Mouse (Mus musculus) heart, postnatal 0 days (tissue): ENCODE results near the gene Mok. TPM values are rescaled to one million over a fixed set of nuclear protein-coding genes. Genes with fewer than 3 reads are reported as not detected.

ENCODE experiments used
- ATAC-seq: fragments of 200-750 bp; cut with Nextera tagmentation; 2 replicates; pipeline ENCODE4 v1.8.0; 2017; ENCODE audit warnings: low read depth, moderate number of reproducible peaks, moderate library complexity; ENCODE audit not compliant: insufficient read depth
- DNase-seq: peaks from one replicate; pipeline ENCODE4 v3.0.0-alpha.2; 2016; ENCODE audit warnings: low spot score
- H3K27ac ChIP-seq: fragments of 300-500 bp; sonication (generic); 2 replicates; pipeline ENCODE4 v1.5.1; 2014; ENCODE audit warnings: low read depth, mild to moderate bottlenecking
- H3K27me3 ChIP-seq: fragments of 300-500 bp; sonication (generic); 2 replicates; pipeline ENCODE4 v1.6.1; 2014; ENCODE audit warnings: low read length, mixed read lengths; ENCODE audit not compliant: control insufficient read depth, insufficient read depth
- H3K36me3 ChIP-seq: fragments of 300-500 bp; sonication (generic); replicated peaks from 2 replicates; pipeline ENCODE4 v1.6.1; 2014; ENCODE audit warnings: low read length, mixed read lengths; ENCODE audit not compliant: control insufficient read depth, insufficient read depth
- H3K4me1 ChIP-seq: fragments of 300-500 bp; sonication (generic); 2 replicates; pipeline ENCODE4 v1.6.1; 2014; ENCODE audit warnings: antibody characterized with exemption; ENCODE audit not compliant: control insufficient read depth, insufficient read depth
- H3K4me2 ChIP-seq: fragments of 300-500 bp; sonication (generic); 2 replicates; pipeline ENCODE4 v1.6.1; 2014; ENCODE audit warnings: low read depth, mild to moderate bottlenecking, low read length, moderate library complexity
- H3K4me3 ChIP-seq: fragments of 300-500 bp; sonication (generic); 2 replicates; pipeline ENCODE4 v1.5.1; 2014; ENCODE audit warnings: low read depth, low read length
- H3K9ac ChIP-seq: fragments of 300-500 bp; sonication (generic); replicated peaks from 2 replicates; pipeline ENCODE4 v1.6.1; 2014; ENCODE audit warnings: low read depth, low read length, mixed read lengths
- H3K9me3 ChIP-seq: fragments of 300-500 bp; sonication (generic); replicated peaks from 2 replicates; pipeline ENCODE4 v1.6.1; 2016; ENCODE audit warnings: low read length; ENCODE audit not compliant: control insufficient read depth
- CTCF ChIP-seq: IDR thresholded peaks from 2 replicates; pipeline ENCODE4 v1.5.1; 2016; ENCODE audit warnings: antibody characterized with exemption, control low read depth, low read depth
- EP300 ChIP-seq: IDR thresholded peaks from 2 replicates; pipeline ENCODE4 v1.6.1; 2016; ENCODE audit warnings: antibody characterized with exemption, low read depth
- WGBS: fragments of 180-500 bp; shearing (Covaris S2); extraction: QIAGEN DNeasy Blood & Tissue Kit; methylation state at CpG from one replicate; pipeline ENCODE4 v1.1.7; 2014; 5-methylcytosine and 5-hydroxymethylcytosine counted together
- polyA plus RNA-seq: library from polyadenylated mRNA; unstranded; fragments of >200 nt; fragmentation: Nextera tagmentation; extraction: Ambion mirVana; gene quantifications from 2 replicates; pipeline ENCODE4 v1.2.1, GENCODE M21; 2015
- total RNA-seq: library from RNA; depleted of rRNA; stranded (reverse); fragments of >200 nt; gene quantifications from 2 replicates; pipeline ENCODE4 v1.2.3, GENCODE M21; 2014; ENCODE audit warnings: low replicate concordance

Gene Mok
- total and polyA plus RNA-seq, 2 experiments from 2014 or later = 2.2 to 7.4 TPM

DNA sequence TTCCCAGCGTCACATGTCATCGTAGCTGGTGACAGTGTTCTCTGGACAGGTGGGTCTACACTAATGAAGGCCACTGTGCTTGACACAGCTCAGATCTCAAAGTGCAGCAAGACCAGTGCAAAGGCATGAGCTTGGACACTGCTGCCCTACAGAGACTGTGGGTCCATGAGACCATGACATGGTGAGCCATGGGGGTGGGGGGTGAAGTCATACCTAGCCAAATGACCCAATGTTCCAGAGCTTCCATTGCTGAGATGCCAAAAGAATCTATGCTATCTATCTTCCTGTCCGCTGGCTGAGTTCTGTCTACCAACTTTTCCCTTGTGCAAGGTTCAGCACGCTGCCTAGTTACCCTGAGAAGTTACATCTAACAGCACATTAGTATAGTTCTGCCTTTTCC, 11.8 kb downstream of the Mok start:
- WGBS = 87% methylated on average over 4 of the region's 4 CpGs
- H3K9ac ChIP-seq = no peak overlapping the region
- no peak overlapping the region for H3K27ac ChIP-seq
- no peak for TF ChIP-seq CTCF
- no peak for TF ChIP-seq EP300
- no peak overlapping the region for H3K4me3 ChIP-seq
- H3K9me3 ChIP-seq = no peaks in the 10 kb centered on the region
- no peaks in the 10 kb centered on the region for H3K27me3 ChIP-seq
- no peaks in the 10 kb centered on the region for H3K4me1 ChIP-seq
- ATAC-seq = no peak
- no peak for DNase-seq
- no peaks in the 10 kb centered on the region for H3K36me3 ChIP-seq
- H3K4me2 ChIP-seq = no peak overlapping the region

DNA sequence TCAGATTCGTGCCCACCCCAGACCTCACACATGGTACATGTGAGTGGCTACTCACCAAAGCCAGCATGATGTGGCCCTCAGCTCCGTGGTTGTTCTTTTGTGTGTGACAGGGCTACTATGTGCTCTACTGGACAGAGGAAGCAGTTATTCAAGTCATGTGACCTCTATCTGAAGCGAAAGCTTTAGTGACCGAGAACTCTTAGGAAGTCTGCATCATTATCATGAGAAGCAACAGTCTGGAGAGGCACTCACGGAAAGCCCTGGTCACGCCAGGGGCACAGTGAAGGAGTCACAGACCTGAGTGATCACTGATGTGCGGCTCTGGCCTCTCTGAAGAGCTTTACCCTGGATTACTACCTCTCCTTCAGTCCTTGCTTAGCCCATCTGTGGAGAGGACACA, 18.4 kb downstream of the Mok start:
- Histone ChIP-seq H3K27me3 (no peaks in the 10 kb centered on the region), H3K4me1 (no peaks in the 10 kb centered on the region), H3K36me3 (no peaks in the 10 kb centered on the region), H3K27ac (no peak overlapping the region), H3K9me3 (no peaks in the 10 kb centered on the region), H3K9ac (no peak overlapping the region), H3K4me2 (no peak overlapping the region), H3K4me3 (no peak overlapping the region)
- DNase-seq (no peak), ATAC-seq (no peak)
- TF ChIP-seq EP300 = no peak
- no peak for TF ChIP-seq CTCF
- WGBS = 68% methylated on average over 7 of the region's 7 CpGs

DNA sequence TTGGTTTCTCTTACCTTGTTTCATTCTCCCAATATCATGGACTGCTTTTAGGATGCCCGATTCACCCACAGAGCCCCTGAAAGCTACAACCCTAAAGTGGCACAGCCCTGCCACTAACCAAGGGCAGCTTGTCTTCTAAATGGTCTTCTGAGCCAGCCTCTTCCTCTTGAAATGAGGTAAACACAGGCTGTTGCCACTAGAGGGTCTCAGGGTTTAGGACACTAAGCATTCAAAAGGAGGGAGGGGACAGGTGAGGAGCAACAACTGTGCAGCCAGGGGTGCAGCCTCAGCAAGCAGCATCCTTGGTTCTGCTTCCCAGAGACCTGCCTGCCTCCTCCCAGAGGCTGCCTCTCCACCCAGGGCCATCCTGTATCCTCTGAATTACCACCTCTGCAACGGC, 19.0 kb downstream of the Mok start:
- Histone ChIP-seq H3K4me2 (no peak overlapping the region), H3K36me3 (no peaks in the 10 kb centered on the region), H3K27me3 (no peaks in the 10 kb centered on the region), H3K9me3 (no peaks in the 10 kb centered on the region), H3K4me3 (no peak overlapping the region), H3K27ac (no peak overlapping the region), H3K4me1 (no peaks in the 10 kb centered on the region), H3K9ac (no peak overlapping the region)
- WGBS = 71% methylated on average over 2 of the region's 2 CpGs
- ATAC-seq (no peak), DNase-seq (no peak)
- no peak for TF ChIP-seq CTCF
- TF ChIP-seq EP300 = no peak

DNA sequence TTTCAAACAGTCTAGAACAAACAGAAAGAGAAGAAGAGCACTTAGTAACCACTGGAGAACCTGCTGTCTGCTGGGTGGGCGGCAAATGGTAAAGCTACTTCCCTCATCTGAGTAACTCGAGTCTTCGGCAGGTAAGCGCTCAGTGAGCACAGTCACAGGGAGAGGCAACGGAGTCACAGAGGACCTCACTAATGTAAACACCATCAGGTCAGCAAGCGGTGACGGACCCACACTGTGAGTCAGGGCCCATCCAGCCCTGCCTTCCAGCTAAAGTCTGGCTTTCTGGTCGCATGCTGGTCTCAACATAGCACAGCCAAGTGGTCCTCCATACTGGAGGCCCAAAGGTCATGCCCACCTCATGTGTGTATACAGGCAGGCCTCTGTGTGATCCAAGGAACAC, 21.4 kb downstream of the Mok start:
- H3K27ac ChIP-seq = no peak overlapping the region
- TF ChIP-seq EP300 (no peak), CTCF (no peak)
- no peaks in the 10 kb centered on the region for H3K36me3 ChIP-seq
- H3K4me1 ChIP-seq = no peaks in the 10 kb centered on the region
- WGBS = 81% methylated on average over 8 of the region's 8 CpGs
- no peak overlapping the region for H3K4me3 ChIP-seq
- no peak for DNase-seq
- no peak for ATAC-seq
- H3K4me2 ChIP-seq = no peak overlapping the region
- H3K27me3 ChIP-seq = no peaks in the 10 kb centered on the region
- H3K9ac ChIP-seq = no peak overlapping the region
- H3K9me3 ChIP-seq = no peaks in the 10 kb centered on the region

DNA sequence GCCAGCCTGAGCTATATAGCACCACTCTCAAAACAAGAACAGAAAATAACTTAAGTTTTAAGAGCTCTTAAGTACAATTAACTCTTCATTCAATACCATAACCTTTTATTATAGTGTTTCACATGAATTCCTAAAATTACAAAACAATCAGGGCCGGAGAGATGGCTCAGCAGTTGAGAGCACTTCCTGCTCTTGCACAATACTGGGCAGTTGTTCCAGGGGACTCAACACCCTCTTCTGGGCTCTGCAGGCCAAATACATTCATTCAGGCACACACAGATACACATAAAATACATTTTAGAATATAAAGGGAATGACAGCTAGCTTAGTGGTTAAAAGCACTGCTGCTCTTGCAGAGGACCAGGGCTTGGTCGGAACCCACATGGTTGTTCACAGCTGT, 23.9 kb downstream of the Mok start:
- no peak overlapping the region for H3K9ac ChIP-seq
- DNase-seq = no peak
- no peak for ATAC-seq
- no peaks in the 10 kb centered on the region for H3K9me3 ChIP-seq
- no peak overlapping the region for H3K4me2 ChIP-seq
- H3K4me1 ChIP-seq = no peaks in the 10 kb centered on the region
- no peak for TF ChIP-seq EP300
- TF ChIP-seq CTCF = no peak
- H3K27me3 ChIP-seq = no peaks in the 10 kb centered on the region
- H3K4me3 ChIP-seq = no peak overlapping the region
- H3K27ac ChIP-seq = no peak overlapping the region
- 82% methylated on average over 2 of the region's 2 CpGs for WGBS
- H3K36me3 ChIP-seq = no peaks in the 10 kb centered on the region

DNA sequence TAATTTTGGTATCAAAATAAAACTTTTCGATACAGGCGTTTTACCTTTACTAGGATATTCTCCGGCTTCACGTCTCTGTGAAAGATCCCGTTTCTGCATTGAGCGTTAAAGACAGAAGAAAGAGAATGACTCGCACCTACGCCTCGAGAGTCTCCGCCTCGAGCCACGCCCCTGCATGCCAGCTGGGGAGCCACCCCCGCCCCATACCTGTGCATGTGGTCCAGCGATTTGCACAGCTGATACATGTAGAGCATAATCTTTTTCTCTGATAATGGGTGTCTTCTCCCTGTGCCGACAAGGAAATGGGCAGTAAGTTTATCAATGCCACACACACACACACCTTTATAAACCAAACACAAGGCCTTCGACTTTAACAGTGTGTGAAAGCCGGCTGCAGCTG, 25.8 kb downstream of the Mok start:
- no peak overlapping the region for H3K9ac ChIP-seq
- WGBS = 71% methylated on average over 17 of the region's 17 CpGs
- H3K4me1 ChIP-seq = no peaks in the 10 kb centered on the region
- no peaks in the 10 kb centered on the region for H3K27me3 ChIP-seq
- no peak for TF ChIP-seq CTCF
- no peak for TF ChIP-seq EP300
- ATAC-seq (no peak), DNase-seq (no peak)
- no peak overlapping the region for H3K4me3 ChIP-seq
- H3K9me3 ChIP-seq = no peaks in the 10 kb centered on the region
- H3K36me3 ChIP-seq = no peaks in the 10 kb centered on the region
- no peak overlapping the region for H3K4me2 ChIP-seq
- no peak overlapping the region for H3K27ac ChIP-seq
